Mouse (Mus musculus): ENCODE data around the gene Lpar5.
A peak's percentile ranks its signal among the peaks of the same experiment; 100 is the strongest.

The Lpar5 gene

DNA sequence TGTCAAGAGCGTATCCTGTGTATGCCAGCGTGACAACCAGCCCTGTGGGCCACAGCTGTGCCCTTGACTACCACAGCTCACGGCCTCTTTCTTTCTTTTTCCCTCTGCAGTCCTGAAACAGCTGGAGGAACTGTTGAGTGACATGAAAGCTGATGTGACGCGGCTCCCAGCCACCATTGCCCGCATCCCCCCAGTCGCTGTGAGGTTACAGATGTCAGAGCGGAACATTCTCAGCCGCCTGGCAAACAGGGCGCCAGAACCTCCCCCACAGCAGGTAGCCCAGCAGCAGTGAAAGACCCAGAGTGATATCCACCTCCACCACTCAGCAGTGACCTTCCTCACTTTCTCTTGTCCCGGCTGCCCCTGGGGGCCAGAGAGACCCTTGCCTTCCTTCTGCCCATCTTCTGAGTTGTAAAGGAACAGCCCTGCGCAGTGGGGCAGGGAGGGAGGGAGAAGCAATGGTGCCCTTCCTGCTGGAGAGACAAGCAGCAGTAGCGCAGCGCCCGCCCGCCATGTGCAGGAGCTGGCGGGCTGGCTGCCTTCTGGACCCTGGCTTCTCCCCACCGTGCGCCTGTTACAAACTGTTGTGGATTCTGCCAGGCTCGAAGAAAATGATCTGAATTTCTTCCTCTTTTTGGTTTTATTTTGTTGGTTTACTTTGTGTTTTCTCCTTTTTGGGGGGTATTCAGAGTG, 62.1 kb downstream of the Lpar5 start:
- no peak for DNase-seq

DNA sequence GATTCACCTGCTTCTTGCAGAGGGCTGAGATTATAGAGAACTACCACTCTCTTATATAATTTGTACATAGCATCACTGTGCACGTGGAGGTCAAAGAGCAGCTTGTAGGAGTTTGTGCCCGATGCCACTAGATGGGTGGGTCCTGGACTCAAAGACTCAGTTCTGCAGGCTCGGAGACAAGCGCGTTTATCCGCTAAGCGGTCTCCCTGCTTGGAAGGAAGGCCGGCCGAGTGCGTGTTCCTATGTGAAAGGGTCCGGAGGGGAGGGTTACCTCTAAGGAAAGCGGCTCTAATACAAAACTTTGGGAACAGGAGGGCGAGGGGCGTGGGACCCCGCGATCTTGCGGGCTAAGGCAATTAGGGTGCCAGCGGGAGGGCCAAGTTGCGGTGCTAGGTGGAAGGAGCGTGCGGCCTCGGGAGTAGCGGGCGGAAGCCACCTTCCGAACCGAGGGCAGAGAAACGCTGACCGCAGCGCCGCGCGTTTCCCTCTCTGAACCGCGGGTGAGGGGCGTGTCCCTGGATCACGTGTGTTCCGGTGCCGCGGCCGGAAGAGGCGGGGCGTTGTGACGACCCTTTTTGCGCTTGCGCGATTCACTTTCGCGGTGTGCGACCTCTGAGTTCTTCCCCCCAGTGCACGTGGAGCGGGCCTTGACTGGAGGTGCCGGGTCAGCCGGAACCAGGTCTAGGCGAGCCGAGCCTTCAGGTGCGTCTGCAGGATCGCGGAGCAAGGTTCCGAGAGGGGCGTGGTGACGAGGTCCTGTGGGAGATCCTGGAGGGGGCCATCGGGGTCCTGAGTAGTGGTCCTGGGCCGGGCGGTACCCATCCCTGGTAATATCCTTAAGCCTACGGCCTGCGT, 63.8 kb downstream of the Lpar5 start, which contains the start of gene Nop2:
Gene Nop2 (plus strand): TSS at position 608 of the 855 bp plus-strand sequence.
- DNase-seq = peak; percentile 93
